Mouse (Mus musculus) brain, embryonic 14.5 days (tissue): ENCODE measurements around the gene Hpca.

Source experiments
- CTCF ChIP-seq: fragments of 200-500 bp; IDR thresholded peaks from 2 replicates; pipeline ENCODE4 v1.5.1; 2012; ENCODE audit warnings: inconsistent platforms, mild to moderate bottlenecking, moderate library complexity, borderline replicate concordance; ENCODE audit not compliant: insufficient read depth, insufficient read length; ENCODE audit errors: extremely low read depth
- POLR2A ChIP-seq: fragments of 200-500 bp; IDR thresholded peaks from 2 replicates; pipeline ENCODE4 v1.6.1; 2012; ENCODE audit warnings: mild to moderate bottlenecking, inconsistent platforms, borderline replicate concordance; ENCODE audit not compliant: poor library complexity, insufficient read depth, insufficient read length, severe bottlenecking; ENCODE audit errors: extremely low read depth

- no peak for TF ChIP-seq CTCF
- no peak for TF ChIP-seq POLR2A
Measured at GRCm38 (mm10) chr4:129149321-129149720, 27.5 kb upstream of the Hpca start.
